Mouse (Mus musculus) spleen, adult 2 months (tissue): ENCODE data around the gene Baiap2. TPM values are rescaled to one million over a fixed set of nuclear protein-coding genes. Genes with fewer than 3 reads are reported as not detected.

Experiments
- DNase-seq, 2 experiments: peaks; one replicate each; pipeline versions ENCODE4 v3.0.0 to v3.0.0-alpha.2; 2012 to 2021; ENCODE audit warnings: low spot score in 2 of 2, low read depth in 1 of 2
- H3K27ac ChIP-seq: fragments of 200-500 bp; 2 replicates; pipeline ENCODE4 v1.5.1; 2012; ENCODE audit warnings: low read length, inconsistent platforms; ENCODE audit not compliant: insufficient read depth
- H3K27me3 ChIP-seq: fragments of 200-500 bp; 2 replicates; pipeline ENCODE4 v1.6.1; 2012; ENCODE audit warnings: mild to moderate bottlenecking, moderate library complexity, low read length, inconsistent platforms; ENCODE audit not compliant: control insufficient read depth, insufficient read depth
- H3K36me3 ChIP-seq: fragments of 200-500 bp; 2 replicates; pipeline ENCODE4 v1.6.1; 2012; ENCODE audit warnings: mild to moderate bottlenecking, low read length, inconsistent platforms; ENCODE audit not compliant: control insufficient read depth, insufficient read depth
- H3K4me1 ChIP-seq: fragments of 200-500 bp; 2 replicates; pipeline ENCODE4 v1.6.1; 2011; ENCODE audit warnings: inconsistent platforms; ENCODE audit not compliant: control insufficient read depth, insufficient read depth, insufficient read length
- H3K4me3 ChIP-seq: fragments of 200-500 bp; 2 replicates; pipeline ENCODE4 v1.5.1; 2011; ENCODE audit warnings: mild to moderate bottlenecking, inconsistent platforms; ENCODE audit not compliant: insufficient read depth, insufficient read length; ENCODE audit errors: extremely low read depth
- CTCF ChIP-seq: fragments of 200-500 bp; IDR thresholded peaks from 2 replicates; pipeline ENCODE4 v1.5.1; 2011; ENCODE audit warnings: mild to moderate bottlenecking, inconsistent platforms; ENCODE audit not compliant: insufficient read depth, insufficient read length, insufficient replicate concordance; ENCODE audit errors: extremely low read depth
- POLR2A ChIP-seq: fragments of 200-500 bp; IDR thresholded peaks from 2 replicates; pipeline ENCODE4 v1.6.1; 2011; ENCODE audit warnings: low read depth, low read length, inconsistent platforms
- WGBS: fragments of 180-500 bp; shearing (Covaris S2); methylation state at CpG from one replicate; pipeline ENCODE4 v1.1.7; 2018; 5-methylcytosine and 5-hydroxymethylcytosine counted together
- polyA plus RNA-seq: library from polyadenylated mRNA; depleted of rRNA; stranded (reverse); fragments of >200 nt; gene quantifications from 2 replicates; pipeline ENCODE4 v1.2.3, GENCODE M21; 2012

Gene Baiap2
- polyA plus RNA-seq, 1 experiment, result 17.3 TPM

DNA sequence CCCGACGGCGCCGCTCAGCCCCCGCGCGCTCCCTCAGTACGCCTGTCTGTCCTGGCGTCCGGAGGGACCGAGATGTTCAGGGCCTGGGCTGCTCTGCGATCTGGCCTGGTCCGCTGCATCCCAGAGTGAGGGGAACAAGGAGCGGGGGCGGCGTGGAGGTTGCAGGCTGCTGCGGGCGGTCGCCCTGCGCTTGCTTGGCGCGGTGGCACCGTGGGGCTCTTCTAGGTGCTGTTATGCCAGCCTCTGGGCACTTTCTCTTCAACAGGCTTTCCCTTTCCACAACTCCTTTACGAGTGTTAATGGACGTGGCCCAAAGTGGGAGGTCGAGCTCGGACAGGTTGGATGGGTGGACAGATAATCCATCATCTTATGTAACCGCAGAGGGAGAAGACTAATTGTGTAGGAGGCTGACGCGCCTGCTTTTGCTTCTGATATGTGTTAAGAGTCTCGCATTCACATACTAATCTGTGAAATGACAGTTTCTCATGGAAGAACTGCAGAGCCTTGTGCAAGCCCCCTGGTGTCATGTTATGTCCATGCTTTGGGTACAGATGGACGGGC lies 945 bp downstream of the Baiap2 start:
- Histone ChIP-seq H3K4me1 (peaks cover 4% of the 10 kb centered on the region), H3K27ac (peak overlapping the region; percentile 64), H3K4me3 (peak overlapping the region; percentile 93), H3K36me3 (no peaks in the 10 kb centered on the region), H3K27me3 (no peaks in the 10 kb centered on the region)
- TF ChIP-seq POLR2A (no peak), CTCF (no peak)
- peak in 1 of 2 experiments; percentile 28 for DNase-seq
- whole genome bisulfite sequencing, result 3% methylated on average over 32 of the region's 32 CpGs

DNA sequence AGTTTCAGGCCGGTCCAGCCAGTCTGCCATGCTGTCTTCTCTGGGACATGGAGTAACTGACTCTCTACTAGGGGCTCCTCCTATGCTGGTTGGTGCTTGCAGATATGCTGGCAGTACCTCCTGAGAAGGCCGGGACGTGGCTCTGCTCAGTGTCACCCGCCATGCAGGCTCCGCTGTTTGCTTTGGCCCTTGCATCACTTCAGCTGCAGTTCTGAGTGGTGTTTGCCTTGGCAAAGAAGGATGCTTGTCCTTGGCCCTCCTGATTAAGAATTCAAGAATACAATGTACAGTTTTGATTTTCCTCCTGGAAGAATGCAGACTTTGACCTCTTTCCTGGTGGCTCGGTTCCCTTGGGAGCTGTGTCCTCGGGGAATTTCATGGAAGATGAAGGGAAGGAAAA lies 2.8 kb downstream of the Baiap2 start:
- no peaks in the 10 kb centered on the region for H3K27me3 ChIP-seq
- no peak overlapping the region for H3K27ac ChIP-seq
- peaks cover 4% of the 10 kb centered on the region for H3K4me1 ChIP-seq
- TF ChIP-seq CTCF, result no peak
- TF ChIP-seq POLR2A, result no peak
- no peaks in the 10 kb centered on the region for H3K36me3 ChIP-seq
- 85% methylated on average over 7 of the region's 7 CpGs for WGBS
- H3K4me3 ChIP-seq, result no peak overlapping the region
- DNase-seq, result no peak

DNA sequence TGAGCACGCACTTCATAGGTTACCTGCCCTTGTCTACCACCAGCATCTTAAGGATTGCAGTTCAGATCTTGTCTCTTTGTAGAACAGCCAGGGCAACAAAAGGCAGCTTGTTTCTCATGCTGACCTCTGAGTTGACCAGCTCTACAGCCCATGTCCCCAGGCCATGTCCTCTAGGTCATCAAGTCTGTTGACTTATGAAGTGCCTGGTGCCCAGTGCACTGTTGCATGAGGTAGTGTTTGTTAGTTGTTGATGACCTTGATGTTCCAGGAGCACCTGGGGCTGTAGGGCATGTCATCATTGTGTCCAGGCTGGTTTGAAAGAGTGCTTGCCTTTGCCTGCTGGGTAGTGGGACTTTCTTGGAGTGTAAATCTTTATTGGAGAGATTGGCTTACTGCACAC lies 4.9 kb downstream of the Baiap2 start:
- peaks cover 6% of the 10 kb centered on the region for H3K4me1 ChIP-seq
- H3K27ac ChIP-seq, result no peak overlapping the region
- no peak for TF ChIP-seq POLR2A
- no peak for TF ChIP-seq CTCF
- 93% methylated on average over 1 of the region's 1 CpGs for WGBS
- no peak for DNase-seq
- H3K27me3 ChIP-seq, result no peaks in the 10 kb centered on the region
- no peaks in the 10 kb centered on the region for H3K36me3 ChIP-seq
- H3K4me3 ChIP-seq, result no peak overlapping the region

DNA sequence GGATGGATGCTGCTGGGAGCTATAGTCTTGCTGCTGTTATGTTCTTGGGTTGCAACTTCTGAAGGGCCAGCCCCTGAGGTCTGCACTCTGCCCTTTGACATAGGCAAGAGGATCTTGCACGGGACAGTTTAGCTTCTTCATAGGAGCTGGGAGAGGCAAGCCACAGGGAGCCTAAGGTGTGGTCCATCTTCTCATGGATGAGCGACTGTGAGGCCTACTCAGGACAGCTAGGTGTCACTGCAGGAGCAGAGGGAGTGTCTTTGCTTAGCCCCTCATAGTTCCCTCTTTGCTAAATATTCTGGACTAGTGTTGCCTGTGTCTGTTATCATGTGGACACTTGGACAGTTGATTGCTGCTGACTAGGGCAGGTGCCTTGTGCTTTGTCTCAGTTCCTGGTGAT lies 5.3 kb downstream of the Baiap2 start:
- H3K4me3 ChIP-seq, result no peak overlapping the region
- H3K4me1 ChIP-seq, result peaks cover 11% of the 10 kb centered on the region
- TF ChIP-seq CTCF (no peak), POLR2A (no peak)
- no peak overlapping the region for H3K27ac ChIP-seq
- DNase-seq, result no peak
- 80% methylated on average over 2 of the region's 2 CpGs for WGBS
- no peaks in the 10 kb centered on the region for H3K27me3 ChIP-seq
- H3K36me3 ChIP-seq, result no peaks in the 10 kb centered on the region

DNA sequence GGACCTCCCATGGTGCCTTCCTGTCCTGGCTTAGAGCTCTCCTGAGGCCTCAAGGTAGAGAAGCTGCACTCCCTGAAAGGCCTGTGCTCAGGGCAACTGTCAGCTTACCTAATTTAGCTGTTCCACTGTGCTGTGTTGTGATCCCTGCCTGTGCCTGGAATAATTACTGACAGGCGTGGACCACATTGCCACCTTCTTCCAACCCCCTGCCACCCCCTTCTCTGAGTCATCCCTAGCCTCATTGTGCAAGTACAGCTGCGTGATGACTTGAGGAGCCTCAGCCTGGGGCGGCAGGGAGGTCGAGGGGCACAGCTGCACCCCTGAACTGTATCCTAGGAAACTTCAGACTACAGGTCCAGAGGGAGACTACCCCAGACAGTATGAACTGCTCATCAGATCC lies 5.7 kb downstream of the Baiap2 start:
- no peaks in the 10 kb centered on the region for H3K36me3 ChIP-seq
- WGBS, result 68% methylated on average over 4 of the region's 4 CpGs
- no peak overlapping the region for H3K4me3 ChIP-seq
- TF ChIP-seq CTCF, result no peak
- TF ChIP-seq POLR2A, result no peak
- H3K27ac ChIP-seq, result no peak overlapping the region
- no peak for DNase-seq
- H3K27me3 ChIP-seq, result no peaks in the 10 kb centered on the region
- peaks cover 13% of the 10 kb centered on the region for H3K4me1 ChIP-seq

DNA sequence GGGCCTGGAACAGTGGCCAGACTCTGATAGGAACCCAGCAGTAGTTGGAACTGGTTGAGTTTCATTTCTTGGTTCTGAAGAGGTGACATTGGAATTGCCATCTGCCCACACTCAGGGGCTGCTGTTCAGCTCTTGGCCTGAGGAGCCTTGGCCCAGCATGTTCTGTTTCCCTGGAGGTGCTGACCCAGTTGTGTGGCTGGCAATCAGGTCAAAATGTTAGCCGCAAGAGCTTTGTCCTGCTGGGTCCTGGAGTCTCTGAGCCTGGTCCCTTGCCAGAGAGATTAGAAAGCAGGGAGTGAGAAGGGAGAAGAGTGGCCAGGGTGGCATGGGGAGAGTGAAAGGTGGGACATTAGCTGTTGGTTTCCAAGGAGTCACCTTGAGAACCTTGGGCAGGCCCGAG lies 6.2 kb downstream of the Baiap2 start:
- no peak for TF ChIP-seq POLR2A
- no peak for TF ChIP-seq CTCF
- no peaks in the 10 kb centered on the region for H3K36me3 ChIP-seq
- no peak overlapping the region for H3K27ac ChIP-seq
- H3K27me3 ChIP-seq, result no peaks in the 10 kb centered on the region
- whole genome bisulfite sequencing, result 77% methylated on average over 2 of the region's 2 CpGs
- peaks cover 14% of the 10 kb centered on the region; the same call in 1 of the 2 replicates for H3K4me1 ChIP-seq
- no peak for DNase-seq
- no peak overlapping the region for H3K4me3 ChIP-seq

DNA sequence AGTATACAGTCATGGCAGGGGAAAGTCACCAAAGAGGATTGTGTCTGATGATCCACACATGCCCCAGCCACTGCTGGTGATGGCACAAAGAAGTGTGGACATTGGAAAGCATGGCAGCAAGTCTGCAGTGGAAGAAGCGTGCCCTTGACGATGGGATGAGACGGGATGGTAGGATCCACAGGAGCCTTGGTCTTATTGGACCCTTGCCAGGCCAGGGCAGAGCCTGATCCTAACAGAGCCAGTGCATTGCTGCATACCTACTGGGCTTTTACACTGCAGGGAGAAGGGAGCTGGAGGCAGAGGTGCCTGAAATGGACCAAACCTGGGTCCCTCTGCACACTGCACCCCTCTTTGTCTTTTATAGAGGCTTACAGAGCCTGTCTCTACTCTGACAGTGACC lies 8.0 kb downstream of the Baiap2 start:
- peaks cover 30% of the 10 kb centered on the region; the same call in 1 of the 2 replicates for H3K4me1 ChIP-seq
- no peak for DNase-seq
- H3K27me3 ChIP-seq, result no peaks in the 10 kb centered on the region
- 96% methylated on average over 3 of the region's 3 CpGs for WGBS
- no peak overlapping the region for H3K4me3 ChIP-seq
- no peaks in the 10 kb centered on the region for H3K36me3 ChIP-seq
- TF ChIP-seq CTCF, result no peak
- no peak overlapping the region for H3K27ac ChIP-seq
